Mouse (Mus musculus): Measurements from ENCODE around the gene Slc13a4. TPM values are rescaled to one million over a fixed set of nuclear protein-coding genes. Genes with fewer than 3 reads are reported as not detected.

Slc13a4 gene
- polyA plus RNA-seq, 1 experiment from 2014 or later, result 0.10 TPM

DNA sequence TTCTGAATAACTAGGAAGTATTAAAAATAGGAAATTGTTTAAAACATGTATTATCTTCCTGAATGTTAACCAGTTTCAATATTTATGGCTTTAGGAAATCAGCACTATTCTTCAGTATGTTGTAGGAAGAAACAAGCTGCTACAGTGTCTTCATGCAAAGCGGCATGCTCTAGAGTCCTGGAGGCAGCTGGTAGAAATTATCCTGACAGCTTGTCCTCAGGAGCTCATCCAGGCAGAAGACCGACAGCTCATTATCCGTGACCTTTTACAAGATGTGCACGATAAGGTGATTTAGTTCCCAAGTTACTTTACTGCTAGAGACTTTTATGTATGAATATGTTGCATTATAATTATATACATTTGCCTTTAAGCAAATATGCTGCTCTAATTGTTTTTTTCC lies 82.2 kb downstream of the Slc13a4 start:
- ATAC-seq (ENCODE audit: low read depth), result no peak
- H3K27ac ChIP-seq, result no peak overlapping the region
- no peaks in the 10 kb centered on the region for H3K9me3 ChIP-seq (replicated peaks)
- no peak overlapping the region for H3K4me2 ChIP-seq
- 88% methylated on average over 4 of the region's 4 CpGs for WGBS (ENCODE audit: insufficient replicate concordance)
- no peak overlapping the region for H3K9ac ChIP-seq
- no peak overlapping the region for H3K4me3 ChIP-seq (replicated peaks)
- no peak for DNase-seq
- peaks cover 68% of the 10 kb centered on the region for H3K36me3 ChIP-seq
- H3K4me1 ChIP-seq (replicated peaks), result no peaks in the 10 kb centered on the region
- no peaks in the 10 kb centered on the region for H3K27me3 ChIP-seq

Other genes with a start within 250 kb of the Slc13a4 start
- gene Cnot4, start 174.4 kb downstream of the Slc13a4 start, polyA plus RNA-seq (2015; fragmentation: Nextera tagmentation; extraction: Ambion mirVana), result 13.7 and 16.5 TPM in 2 replicates
- 22.0 and 28.2 TPM in 2 replicates for gene Nup205, start 130.7 kb downstream of the Slc13a4 start, polyA plus RNA-seq (2015; fragmentation: Nextera tagmentation; extraction: Ambion mirVana)
- gene Fam180a, start 18.0 kb upstream of the Slc13a4 start, polyA plus RNA-seq (2015; fragmentation: Nextera tagmentation; extraction: Ambion mirVana), result 0.12 and 0.17 TPM in 2 replicates
- 60.1 and 71.7 TPM in 2 replicates for gene Mtpn, start 231.8 kb upstream of the Slc13a4 start, polyA plus RNA-seq (2015; fragmentation: Nextera tagmentation; extraction: Ambion mirVana)